Mouse (Mus musculus) bone marrow macrophage, adult 2 months (primary cell): Measurements from ENCODE around the gene Tob1. TPM values are rescaled to one million over a fixed set of nuclear protein-coding genes. Genes with fewer than 3 reads are reported as not detected.

Source experiments
- H3K27ac ChIP-seq: 2 replicates; pipeline ENCODE4 v1.5.1; 2012; ENCODE audit warnings: low read depth, low read length; ENCODE audit not compliant: insufficient read depth
- H3K4me1 ChIP-seq: 2 replicates; pipeline ENCODE4 v1.6.1; 2012; ENCODE audit warnings: low read length; ENCODE audit not compliant: control insufficient read depth, insufficient read depth
- H3K4me3 ChIP-seq: 2 replicates; pipeline ENCODE4 v1.5.1; 2012; ENCODE audit warnings: mild to moderate bottlenecking, low read length, moderate library complexity; ENCODE audit not compliant: insufficient read depth
- CTCF ChIP-seq: IDR thresholded peaks from 2 replicates; pipeline ENCODE4 v1.5.1; 2012; ENCODE audit warnings: low read depth, mild to moderate bottlenecking, low read length, moderate library complexity
- POLR2A ChIP-seq: IDR thresholded peaks from 2 replicates; pipeline ENCODE4 v1.6.1; 2012; ENCODE audit warnings: mild to moderate bottlenecking, low read depth, low read length, borderline replicate concordance
- polyA plus RNA-seq: library from polyadenylated mRNA; stranded (reverse); fragments of >200 nt; gene quantifications from 2 replicates; pipeline ENCODE4 v1.2.4, GENCODE M21; 2012; ENCODE audit not compliant: missing spikeins, insufficient read depth, insufficient read length

The Tob1 gene
- polyA plus RNA-seq, 1 experiment = 16.7 TPM

DNA sequence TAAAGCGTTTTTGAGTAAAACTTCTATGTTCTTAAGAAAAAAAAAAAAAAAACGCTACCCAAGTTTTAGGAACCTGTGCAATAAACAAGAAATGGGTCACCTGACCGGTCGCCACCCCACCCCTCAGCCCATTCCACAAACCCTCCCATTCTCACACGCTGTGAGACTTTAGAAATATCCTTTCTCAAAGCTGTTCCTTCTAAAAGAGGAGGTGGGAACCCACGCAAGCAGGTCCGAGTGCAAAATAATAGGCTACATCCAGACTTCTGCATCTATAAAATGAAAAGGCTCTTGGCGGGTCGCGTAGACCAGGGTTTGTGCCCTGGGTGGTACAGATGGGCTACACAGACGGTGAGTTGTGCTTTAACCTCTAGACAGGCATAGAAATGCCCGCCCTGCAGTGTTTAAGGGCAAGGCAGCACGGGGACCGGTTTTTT lies 1.5 kb upstream of the Tob1 start:
- TF ChIP-seq POLR2A (no peak), CTCF (no peak)
- H3K27ac ChIP-seq = peak overlapping the region; percentile 99
- H3K4me1 ChIP-seq = peaks cover 36% of the 10 kb centered on the region
- H3K4me3 ChIP-seq = peak overlapping the region; percentile 63

DNA sequence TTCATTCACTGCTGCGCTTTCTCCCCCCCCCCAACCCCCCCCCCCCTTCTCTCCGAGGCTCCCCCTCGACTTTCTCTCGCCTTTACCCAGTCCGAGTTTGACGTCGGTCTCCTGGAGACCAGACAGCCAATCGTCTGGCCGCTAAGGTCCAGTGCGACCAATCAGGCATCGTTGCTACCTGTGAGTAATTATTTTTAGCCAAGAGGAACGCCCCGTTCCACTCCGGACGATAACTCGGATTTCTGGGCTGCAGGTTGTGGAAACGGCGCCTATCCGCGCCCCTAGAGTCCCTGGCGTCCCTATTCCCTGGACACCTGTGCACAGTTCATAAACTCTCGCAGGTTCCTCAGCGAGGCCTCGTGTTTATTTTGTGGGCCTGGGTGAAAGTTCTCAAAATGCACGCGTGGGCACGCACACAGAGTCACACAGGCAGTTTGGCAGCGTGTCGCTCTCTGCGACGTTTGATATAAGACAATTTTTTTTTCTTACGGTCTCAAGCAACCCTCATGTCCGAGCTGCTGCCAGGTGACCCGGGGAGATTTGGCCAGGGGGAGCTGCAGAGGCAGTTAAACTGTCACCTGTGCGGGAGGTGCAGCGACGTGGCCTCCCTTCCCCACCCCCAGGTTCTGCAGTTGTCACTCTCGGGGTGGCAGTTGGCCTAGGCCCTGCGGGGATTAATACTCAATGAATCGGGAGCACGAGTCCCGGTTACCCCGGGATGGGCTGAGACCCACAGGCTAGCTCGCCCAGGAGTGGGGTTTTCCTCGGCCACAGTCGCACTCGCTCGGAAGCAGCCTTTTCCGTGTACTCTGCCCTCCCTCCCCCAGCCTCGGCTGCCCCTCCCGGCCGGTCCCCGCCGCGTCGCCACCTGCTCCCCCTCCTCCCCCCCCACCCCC lies 815 bp upstream of the Tob1 start:
- Histone ChIP-seq H3K4me1 (peaks cover 33% of the 10 kb centered on the region), H3K27ac (peak overlapping the region; percentile 99), H3K4me3 (peak overlapping the region; percentile 69)
- no peak for TF ChIP-seq CTCF
- peak; percentile 54; the same call in 1 of the 2 replicates for TF ChIP-seq POLR2A

DNA sequence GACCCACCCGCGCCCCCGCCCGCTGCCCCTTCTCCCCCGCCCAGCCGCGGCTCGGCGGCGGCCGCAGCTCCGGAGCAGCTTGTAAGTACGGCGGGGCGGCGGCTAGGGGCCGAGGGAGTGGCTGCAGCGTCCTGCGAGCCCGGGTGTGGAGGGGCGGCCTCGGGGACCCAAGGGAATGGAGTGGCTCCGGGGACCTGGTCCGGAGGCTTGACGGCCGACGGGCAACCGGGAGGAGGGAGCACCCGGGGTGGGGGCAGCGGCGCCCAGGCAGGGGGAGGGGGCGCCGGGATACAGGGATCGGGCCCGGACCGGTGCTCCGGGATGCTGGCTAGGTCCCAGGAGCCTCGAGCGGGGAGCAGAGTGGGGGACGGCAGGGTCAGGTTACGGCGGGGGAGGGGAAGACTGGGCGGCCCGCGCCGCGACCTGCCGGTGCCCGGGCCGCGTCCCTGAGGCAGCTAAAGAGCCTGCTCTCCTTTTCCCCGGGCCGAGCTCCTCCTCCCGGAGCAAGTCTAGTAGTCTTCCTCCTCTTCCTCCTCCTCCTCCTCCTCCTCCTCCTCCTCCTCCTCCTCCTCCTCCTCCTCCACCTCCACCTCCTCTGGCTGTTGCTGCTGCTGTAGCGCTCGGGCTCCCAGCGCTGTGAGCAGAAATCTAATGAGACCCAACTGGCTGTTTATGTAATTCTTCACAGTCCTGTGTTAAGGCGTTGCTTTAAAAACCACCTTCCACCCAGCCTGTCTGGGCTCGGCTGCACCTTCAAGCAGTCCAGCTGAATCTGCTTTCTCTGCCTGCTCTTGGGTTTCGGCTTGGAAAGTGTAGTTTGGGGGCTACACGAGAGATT lies 616 bp downstream of the Tob1 start:
- H3K4me3 ChIP-seq = peak overlapping the region; percentile 87
- TF ChIP-seq CTCF = no peak
- no peak for TF ChIP-seq POLR2A
- H3K27ac ChIP-seq = peak overlapping the region; percentile 60
- peaks cover 21% of the 10 kb centered on the region for H3K4me1 ChIP-seq

DNA sequence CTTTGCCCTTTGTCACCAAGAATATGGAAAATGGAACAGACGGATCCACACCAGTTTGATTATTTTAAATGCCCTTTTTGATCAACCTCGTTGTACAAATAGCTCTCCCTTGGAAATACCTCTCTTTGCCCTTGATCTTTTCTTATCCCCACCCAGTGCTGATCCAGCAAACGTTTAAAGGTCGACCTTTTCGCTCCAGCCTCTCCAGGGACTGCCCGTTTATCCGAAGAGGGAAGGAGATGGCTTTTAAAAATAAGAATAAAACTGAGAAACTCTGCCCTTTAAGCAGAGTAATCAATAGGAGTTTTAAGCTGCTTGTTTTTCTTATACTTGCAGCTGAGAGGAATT lies 1.2 kb downstream of the Tob1 start:
- Histone ChIP-seq H3K27ac (peak overlapping the region; percentile 60), H3K4me3 (peak overlapping the region; percentile 87), H3K4me1 (peaks cover 15% of the 10 kb centered on the region)
- TF ChIP-seq POLR2A (no peak), CTCF (no peak)

DNA sequence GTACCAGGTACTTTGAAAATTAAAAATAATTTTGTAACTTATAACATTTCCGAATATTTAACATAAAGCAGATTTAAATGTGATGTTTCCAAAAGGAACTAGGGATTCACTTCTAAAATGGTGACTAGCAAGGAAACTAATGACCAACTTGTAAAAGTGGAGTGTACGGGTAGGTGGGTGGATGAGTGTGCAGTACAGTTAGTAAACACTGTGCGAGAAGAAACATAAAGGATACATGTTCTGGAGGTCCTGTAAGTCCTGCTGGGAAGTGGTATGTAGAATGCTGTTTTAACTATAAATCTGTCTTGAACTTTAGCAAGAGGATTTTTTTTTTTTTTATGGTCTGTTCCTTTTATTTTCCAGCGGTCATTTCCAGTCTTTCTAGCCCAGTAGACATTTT lies 1.7 kb downstream of the Tob1 start:
- TF ChIP-seq POLR2A = no peak
- TF ChIP-seq CTCF = no peak
- Histone ChIP-seq H3K4me3 (no peak overlapping the region), H3K27ac (no peak overlapping the region), H3K4me1 (peaks cover 14% of the 10 kb centered on the region)

DNA sequence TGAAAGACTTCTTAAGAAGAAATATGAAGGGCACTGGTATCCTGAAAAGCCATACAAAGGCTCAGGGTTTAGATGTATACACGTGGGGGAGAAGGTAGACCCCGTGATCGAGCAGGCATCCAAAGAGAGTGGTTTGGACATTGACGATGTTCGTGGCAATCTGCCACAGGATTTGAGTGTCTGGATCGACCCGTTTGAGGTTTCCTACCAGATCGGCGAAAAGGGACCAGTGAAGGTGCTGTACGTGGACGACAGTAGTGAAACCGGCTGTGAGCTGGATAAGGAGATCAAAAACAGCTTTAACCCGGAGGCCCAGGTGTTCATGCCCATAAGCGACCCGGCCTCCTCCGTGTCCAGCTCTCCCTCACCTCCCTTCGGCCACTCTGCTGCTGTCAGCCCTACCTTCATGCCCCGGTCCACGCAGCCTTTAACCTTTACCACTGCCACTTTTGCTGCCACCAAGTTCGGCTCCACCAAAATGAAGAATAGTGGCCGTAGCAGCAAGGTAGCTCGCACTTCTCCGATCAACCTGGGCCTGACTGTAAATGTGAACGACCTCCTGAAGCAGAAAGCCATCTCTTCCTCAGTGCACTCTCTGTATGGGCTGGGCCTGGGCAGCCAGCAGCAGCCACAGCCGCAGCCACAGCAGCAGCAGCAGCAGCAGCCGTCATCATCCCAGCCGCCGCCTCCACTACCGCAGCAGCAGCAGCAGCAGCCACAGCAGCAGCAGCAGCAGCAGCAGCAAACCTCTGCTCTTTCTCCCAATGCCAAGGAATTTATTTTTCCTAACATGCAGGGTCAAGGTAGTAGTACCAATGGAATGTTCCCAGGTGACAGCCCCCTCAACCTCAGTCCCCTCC lies 2.7 kb downstream of the Tob1 start:
- TF ChIP-seq POLR2A (no peak), CTCF (no peak)
- H3K27ac ChIP-seq = no peak overlapping the region
- peaks cover 6% of the 10 kb centered on the region; the same call in 1 of the 2 replicates for H3K4me1 ChIP-seq
- no peak overlapping the region for H3K4me3 ChIP-seq

DNA sequence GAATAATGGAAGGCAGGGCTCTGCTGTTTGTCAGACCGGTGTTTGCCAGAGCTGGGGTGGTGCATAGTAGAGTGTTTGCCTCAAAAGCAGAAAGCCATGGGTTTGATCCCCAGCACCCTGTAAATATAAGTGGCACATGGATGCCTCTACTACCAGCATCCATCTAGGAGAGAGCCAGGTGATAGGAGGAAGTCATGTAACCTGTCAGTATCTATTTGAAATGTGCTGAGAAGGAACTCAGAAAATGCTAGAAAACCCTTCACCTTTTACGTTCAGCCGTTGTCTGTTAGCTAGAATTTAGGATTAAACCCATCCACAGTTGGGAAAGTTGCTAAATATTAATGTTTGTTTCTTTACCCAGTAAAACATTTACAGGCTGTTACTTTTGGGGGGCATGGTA lies 4.3 kb downstream of the Tob1 start:
- no peak overlapping the region for H3K4me3 ChIP-seq
- H3K4me1 ChIP-seq = peaks cover 6% of the 10 kb centered on the region; the same call in 1 of the 2 replicates
- TF ChIP-seq POLR2A (no peak), CTCF (no peak)
- no peak overlapping the region for H3K27ac ChIP-seq

DNA sequence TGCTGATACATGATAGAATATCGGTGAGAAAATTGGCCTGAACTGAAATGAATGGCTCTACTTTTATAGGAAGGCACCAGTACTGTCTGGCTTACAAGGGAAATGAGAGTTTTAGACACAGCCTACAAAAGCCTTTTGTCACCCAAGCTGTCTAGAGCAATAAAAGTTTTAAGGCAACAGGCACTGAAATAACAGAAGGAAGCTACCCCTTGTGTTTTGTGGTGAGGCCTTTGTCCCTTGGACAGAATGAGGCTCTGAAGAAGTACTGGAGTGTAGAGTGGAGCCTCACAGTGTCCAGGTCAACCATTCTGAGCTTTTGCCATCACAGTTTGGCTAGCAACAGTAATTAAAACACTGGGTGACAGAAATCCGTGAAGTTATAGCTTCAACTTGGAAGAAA lies 5.0 kb downstream of the Tob1 start:
- Histone ChIP-seq H3K4me3 (no peak overlapping the region), H3K4me1 (peaks cover 6% of the 10 kb centered on the region; the same call in 1 of the 2 replicates), H3K27ac (no peak overlapping the region)
- TF ChIP-seq POLR2A (no peak), CTCF (no peak)

DNA sequence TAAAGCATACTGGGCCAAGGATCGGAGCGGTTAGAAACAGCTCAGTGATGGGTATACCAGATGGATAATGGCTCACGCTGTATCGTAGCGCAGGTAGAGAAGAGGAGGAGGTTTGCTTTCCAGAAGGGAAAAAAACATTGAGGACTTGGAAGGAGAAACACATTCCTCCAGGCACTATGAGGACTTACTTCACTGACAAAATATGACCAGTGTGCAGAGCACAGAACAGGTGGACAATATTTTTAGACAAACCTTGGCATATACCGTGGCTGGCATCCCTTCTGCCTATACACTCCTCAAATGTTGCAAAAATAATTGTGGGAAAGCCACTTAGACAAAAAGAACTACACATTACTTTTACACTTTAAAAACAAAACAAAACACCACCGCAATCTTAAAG lies 10.0 kb downstream of the Tob1 start:
- H3K27ac ChIP-seq = no peak overlapping the region
- no peak for TF ChIP-seq POLR2A
- no peak for TF ChIP-seq CTCF
- no peak overlapping the region for H3K4me3 ChIP-seq
- H3K4me1 ChIP-seq = peaks cover 11% of the 10 kb centered on the region; the same call in 1 of the 2 replicates
